Mouse (Mus musculus) embryonic facial prominence, embryonic 15.5 days (tissue): Measurements from ENCODE around the gene Atf6. TPM values are rescaled to one million over a fixed set of nuclear protein-coding genes. Genes with fewer than 3 reads are reported as not detected.

Experiments used
- ATAC-seq: fragments of 200-750 bp; cut with Nextera tagmentation; 2 replicates; pipeline ENCODE4 v1.8.0; 2017; ENCODE audit warnings: low read depth, moderate TSS enrichment; ENCODE audit not compliant: insufficient number of reproducible peaks, low FRiP score, low TSS enrichment
- H3K27ac ChIP-seq: fragments of 300-500 bp; sonication (generic); replicated peaks from 2 replicates; pipeline ENCODE4 v1.5.1; 2015; ENCODE audit warnings: mild to moderate bottlenecking, inconsistent platforms
- H3K27me3 ChIP-seq: fragments of 300-500 bp; sonication (generic); 2 replicates; pipeline ENCODE4 v1.6.1; 2015; ENCODE audit warnings: inconsistent platforms
- H3K36me3 ChIP-seq: fragments of 300-500 bp; sonication (generic); 2 replicates; pipeline ENCODE4 v1.6.1; 2015; ENCODE audit warnings: mild to moderate bottlenecking, inconsistent platforms
- H3K4me1 ChIP-seq: fragments of 300-500 bp; sonication (generic); 2 replicates; pipeline ENCODE4 v1.6.1; 2015; ENCODE audit warnings: inconsistent platforms
- H3K4me2 ChIP-seq: fragments of 300-500 bp; sonication (generic); replicated peaks from 2 replicates; pipeline ENCODE4 v1.6.1; 2015; ENCODE audit warnings: mild to moderate bottlenecking, inconsistent platforms
- H3K4me3 ChIP-seq: fragments of 300-500 bp; sonication (generic); replicated peaks from 2 replicates; pipeline ENCODE4 v1.5.1; 2015; ENCODE audit warnings: mild to moderate bottlenecking, inconsistent platforms
- H3K9ac ChIP-seq: fragments of 300-500 bp; sonication (generic); 2 replicates; pipeline ENCODE4 v1.6.1; 2015; ENCODE audit warnings: inconsistent platforms
- H3K9me3 ChIP-seq: fragments of 300-500 bp; sonication (generic); replicated peaks from 2 replicates; pipeline ENCODE4 v1.6.1; 2016; ENCODE audit warnings: inconsistent platforms
- WGBS: fragments of 180-500 bp; shearing (Covaris S2); methylation state at CpG from one replicate; pipeline ENCODE4 v1.1.7; 2015; 5-methylcytosine and 5-hydroxymethylcytosine counted together
- polyA plus RNA-seq: library from polyadenylated mRNA; unstranded; fragments of >200 nt; fragmentation: Nextera tagmentation; extraction: Ambion mirVana; gene quantifications from 2 replicates; pipeline ENCODE4 v1.2.1, GENCODE M21; 2015

Gene Atf6
- polyA plus RNA-seq, 1 experiment from 2014 or later = 8.9 TPM

DNA sequence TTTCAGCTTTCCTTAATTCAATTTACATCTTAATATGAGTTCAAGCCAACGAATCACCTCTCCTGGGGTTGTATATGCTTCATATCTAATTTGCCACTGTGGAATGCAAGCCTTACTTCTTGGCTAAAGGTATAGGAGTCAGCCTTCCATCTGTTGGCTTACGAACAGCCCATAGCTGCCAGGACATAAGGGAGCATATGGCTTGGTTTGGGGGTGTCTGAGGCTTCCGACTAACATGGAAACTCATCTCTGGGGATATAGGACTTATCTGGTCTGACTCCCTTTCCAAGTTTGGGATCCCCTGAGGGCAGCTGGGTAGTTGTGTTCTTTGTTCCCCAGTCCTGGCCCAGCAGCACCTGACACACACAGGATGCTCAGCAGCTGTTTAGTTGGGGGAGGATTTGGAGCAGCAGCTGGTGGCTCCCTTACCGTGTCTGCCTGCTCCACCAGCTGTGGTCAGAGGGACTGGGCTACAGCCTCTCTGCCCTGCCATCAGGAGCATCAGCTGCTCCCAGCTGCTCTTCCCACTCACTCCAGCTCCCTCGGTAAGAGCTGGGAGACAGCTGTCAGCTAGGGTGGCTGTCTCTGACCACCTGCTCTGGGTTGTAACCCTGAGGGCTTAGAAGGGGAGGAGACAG lies 212.2 kb downstream of the Atf6 start:
- H3K27ac ChIP-seq = no peak overlapping the region
- ATAC-seq = peak; percentile 80; the same call in 1 of the 2 replicates
- H3K9ac ChIP-seq = no peak overlapping the region
- WGBS = 36% methylated on average over 5 of the region's 5 CpGs
- H3K4me1 ChIP-seq = peaks cover 12% of the 10 kb centered on the region
- no peaks in the 10 kb centered on the region for H3K27me3 ChIP-seq
- H3K4me2 ChIP-seq = no peak overlapping the region
- H3K4me3 ChIP-seq = no peak overlapping the region
- no peaks in the 10 kb centered on the region for H3K36me3 ChIP-seq
- no peaks in the 10 kb centered on the region for H3K9me3 ChIP-seq

Other genes with a start within 250 kb of the Atf6 start
- gene Olfml2b, start 223.2 kb downstream of the Atf6 start, polyA plus RNA-seq = 30.6 and 34.5 TPM in 2 replicates
- 0.33 and 0.72 TPM in 2 replicates for gene Gm26620, start 17.3 kb upstream of the Atf6 start, polyA plus RNA-seq
- 41.0 and 43.5 TPM in 2 replicates for gene Dusp12, start 17.8 kb upstream of the Atf6 start, polyA plus RNA-seq
- 0.12 TPM in 1 of 2 replicates, not detected in the other for gene Fcrlb, start 45.2 kb upstream of the Atf6 start, polyA plus RNA-seq
- not detected in 2 replicates for gene Fcrla, start 59.8 kb upstream of the Atf6 start, polyA plus RNA-seq
- 4.3 and 4.5 TPM in 2 replicates for gene Fcgr2b, start 108.8 kb upstream of the Atf6 start, polyA plus RNA-seq
- 0.53 and 1.8 TPM in 2 replicates for gene Fcgr4, start 151.1 kb upstream of the Atf6 start, polyA plus RNA-seq
- 25.6 and 26.1 TPM in 2 replicates for gene Fcgr3, start 197.2 kb upstream of the Atf6 start, polyA plus RNA-seq
- gene Cfap126, start 246.1 kb upstream of the Atf6 start, polyA plus RNA-seq = 14.2 and 28.6 TPM in 2 replicates